Mouse (Mus musculus) right cerebral cortex, postnatal 36 days (tissue): ENCODE data around the gene Med24.
A peak's percentile ranks its signal among the peaks of the same experiment; 100 is the strongest.
"Not testable (repeated sequence)": the region's sequence is repeated elsewhere in the genome, so short reads cannot be mapped to it uniquely, and the experiment has no call there.

Experiments
- DNase-seq, 2 experiments: peaks; one replicate each; pipeline ENCODE4 v3.0.0; 2022; ENCODE audit warnings: low spot score in 2 of 2, mixed read lengths in 1 of 2

The Med24 gene

DNA sequence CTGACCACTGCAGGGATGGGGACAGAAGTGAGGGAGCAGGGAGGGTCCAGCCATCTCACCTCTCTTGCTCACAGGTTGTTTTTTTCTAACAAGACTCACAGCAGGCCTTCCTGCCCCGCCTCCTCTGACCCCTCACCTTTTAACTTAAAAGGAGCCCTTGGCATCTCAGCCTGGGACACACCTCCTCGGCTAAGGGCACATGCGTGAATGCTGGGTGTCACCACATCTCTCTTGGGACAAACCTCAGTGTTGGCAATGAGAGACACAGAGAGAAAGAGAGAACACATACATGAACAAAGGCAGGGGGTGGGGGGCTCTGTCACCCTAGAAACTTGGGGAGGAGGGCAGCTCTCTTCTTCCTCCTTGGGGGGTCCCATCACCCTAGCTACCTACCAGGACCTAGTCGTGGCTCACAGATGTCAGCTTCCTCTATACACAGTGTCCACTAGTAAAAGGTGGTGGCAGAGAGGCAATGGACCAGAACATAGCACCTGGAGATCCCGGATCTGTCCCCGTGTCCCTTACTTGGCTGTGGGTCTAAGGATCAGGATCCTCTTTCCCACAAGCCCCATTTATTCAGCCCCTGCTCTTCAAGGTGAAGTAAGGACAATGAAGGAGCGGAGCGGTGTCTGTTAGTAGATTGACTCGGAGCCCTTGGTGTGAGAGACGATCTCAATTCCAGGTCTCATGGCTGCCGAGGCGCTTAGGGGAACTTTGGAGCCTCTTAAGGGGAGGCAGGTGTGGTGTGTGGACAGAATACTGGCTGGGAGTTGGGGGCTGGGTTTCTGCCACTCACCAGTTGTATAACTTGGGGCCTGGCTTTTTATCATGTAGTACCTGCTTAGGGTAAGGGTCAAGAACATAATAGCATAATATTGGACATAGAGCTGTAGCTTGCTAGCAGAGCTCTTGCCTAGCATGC is 17.0 kb upstream of the Med24 start:
- no peak for DNase-seq

DNA sequence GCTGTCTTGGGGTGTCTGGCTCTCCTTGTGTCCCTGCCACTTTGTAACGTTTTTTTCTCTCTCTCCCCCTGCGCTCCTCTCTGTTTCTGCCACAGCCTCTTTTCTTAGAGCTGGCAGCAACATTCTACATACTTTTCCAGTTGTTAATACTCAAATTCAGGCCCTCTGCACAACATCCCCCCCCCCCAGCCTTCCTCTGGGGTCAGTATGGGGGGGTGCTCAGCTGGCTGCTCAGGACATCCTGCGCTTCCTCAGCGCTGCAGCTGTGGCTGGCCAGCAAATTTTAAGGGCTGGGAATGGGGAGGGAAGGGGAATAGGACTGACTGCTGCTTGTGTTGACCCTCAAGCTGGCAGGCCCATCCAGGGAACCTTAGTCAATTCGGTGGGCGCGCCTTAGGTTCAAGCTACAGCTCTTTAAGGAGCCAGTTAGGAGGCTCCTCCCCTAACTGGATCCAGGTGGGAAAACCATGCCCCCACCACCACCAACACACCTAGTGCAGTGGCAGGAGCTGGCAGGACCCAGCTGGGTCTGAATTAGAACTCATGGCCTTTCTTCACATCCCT is 15.3 kb upstream of the Med24 start:
- DNase-seq = no peak

DNA sequence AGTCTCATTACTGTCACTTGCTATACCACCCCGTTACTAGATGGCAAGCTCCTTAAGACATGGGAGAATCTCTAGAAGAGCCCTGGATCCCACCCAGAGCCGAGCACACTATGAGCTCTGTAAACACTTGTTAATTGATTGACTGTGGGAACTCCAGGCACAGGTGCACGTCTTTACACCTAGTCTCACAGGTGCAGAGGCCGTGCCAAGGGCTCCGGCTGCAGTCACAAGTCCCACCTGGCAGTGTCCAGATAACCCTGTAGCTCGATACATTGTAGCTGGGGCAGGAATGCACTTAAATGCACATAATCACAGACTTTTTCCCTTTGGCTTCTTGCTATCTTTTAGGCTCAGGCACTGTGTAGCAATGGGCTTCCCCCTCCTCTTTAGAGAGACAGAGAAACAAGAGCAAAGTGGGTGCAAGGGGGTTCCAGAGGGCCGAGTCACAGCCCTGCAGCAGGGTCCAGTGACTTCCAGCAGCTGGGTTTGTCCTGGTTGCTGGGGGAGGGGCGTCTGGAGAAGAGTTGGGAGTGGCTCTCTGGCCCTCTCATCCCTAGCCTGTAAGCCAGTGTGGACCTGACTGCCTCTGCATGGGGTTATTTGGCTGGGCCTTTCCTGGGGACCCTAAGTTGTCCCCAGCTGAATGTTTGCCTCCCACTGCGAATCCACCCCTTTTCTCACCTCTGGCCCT is 14.6 kb upstream of the Med24 start:
- no peak for DNase-seq

DNA sequence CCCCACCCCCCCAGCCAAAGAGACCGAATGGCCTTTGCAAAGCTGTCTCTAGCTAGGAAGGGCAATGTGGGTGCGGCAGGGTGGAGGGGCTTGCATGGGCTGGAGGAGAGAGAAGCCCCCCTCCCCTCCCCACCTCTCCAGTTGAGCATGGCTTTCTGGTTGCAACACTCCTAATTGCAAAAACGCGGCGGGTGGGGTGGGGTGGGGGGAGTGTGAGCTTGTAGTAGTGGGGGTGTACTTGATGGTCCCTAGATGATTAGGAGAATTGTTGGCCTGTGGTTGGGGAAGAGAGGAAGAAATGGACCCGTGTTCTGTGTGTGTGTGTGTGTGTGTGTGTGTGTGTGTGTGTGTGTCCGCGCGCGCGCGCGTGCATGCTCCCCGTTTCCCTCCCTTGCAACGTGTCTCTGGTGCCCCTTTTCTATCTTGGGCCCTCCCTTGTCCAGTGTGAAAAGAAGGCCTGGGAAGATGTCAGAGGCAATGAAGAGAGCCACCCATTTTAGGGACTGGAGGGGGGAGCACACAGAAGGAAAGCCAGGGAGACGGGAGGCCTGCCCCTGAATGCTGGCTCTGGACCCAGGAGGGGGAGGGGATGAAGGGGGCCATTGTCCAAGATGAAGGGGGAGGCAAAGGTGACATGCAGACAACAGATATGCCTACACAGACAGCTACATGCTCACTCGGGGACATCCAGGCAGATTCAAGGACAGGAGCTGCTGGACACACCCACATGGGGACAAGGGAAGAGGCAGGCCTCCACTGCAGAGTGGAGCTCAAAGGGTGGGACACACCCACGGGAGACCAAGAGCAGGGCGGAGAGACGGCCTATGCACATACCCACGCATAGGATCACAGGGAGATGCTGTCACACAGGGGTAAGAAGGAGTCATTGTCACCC is 13.4 kb upstream of the Med24 start:
- DNase-seq = no peak

DNA sequence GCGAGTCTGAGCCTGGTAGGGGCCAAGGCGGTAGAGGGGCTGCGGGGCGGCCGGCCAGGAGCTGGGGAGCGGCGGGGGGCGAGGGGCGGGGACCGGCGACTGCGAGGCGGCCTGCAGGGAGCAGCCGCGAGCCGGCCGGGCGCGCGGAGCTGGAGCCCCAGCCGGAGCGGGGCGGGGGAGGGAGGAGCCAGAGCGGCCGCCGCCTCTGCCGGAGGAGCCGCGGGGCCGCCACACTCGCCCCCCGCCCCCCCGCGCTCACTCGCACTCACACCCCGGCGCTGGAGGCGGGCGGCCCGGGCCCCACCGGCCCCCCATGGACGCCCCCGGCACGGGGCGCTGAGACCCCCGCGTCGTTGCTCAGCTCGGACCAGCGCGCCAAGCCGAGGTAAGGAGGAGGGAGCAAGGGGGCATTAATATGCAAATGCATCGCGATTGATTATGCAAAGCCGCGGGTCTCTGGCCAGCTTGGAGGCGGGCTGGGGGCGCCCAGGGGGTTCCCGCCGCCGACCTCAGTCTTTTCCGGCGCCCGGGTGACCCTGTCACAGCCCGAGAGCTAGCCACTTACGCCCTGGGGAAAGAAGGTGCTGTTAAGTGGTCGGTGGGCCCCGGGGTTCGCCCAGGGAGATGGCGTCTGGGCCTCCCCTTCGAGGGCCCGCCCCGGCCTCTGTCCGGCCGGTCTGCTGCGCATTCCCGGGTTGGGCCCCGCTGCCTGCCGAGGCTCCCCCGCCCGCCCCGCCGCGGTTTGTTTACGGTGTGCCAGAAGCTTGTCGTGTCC is 12.6 kb upstream of the Med24 start:
- no peak for DNase-seq

DNA sequence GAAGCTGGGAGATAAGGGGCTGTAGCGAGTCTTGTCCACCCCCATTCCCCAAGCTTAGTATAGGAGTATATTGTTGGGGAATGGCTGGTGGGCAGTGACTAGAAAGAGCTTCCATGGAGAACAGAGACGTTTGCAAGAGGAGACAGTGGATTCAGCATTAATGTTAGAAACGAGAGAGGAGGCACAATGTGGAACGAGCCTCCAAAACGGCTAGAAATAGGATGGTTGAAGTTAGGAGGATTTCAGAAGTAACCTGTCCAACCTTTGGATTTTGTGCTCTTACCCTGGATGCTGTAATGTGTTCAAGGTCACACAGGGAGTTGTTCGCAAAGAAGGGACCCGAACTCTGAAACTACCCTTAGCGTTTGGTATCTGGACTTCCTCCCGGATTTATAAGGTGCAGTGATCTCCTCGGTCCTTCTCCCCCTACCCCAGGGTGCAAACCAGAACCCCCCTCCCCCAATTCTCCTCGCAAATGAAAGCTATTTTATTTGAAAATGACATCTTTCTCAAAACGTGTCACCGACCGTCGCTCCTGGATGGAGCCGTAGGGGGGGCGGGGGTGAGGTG is 11.9 kb upstream of the Med24 start:
- DNase-seq = no peak

DNA sequence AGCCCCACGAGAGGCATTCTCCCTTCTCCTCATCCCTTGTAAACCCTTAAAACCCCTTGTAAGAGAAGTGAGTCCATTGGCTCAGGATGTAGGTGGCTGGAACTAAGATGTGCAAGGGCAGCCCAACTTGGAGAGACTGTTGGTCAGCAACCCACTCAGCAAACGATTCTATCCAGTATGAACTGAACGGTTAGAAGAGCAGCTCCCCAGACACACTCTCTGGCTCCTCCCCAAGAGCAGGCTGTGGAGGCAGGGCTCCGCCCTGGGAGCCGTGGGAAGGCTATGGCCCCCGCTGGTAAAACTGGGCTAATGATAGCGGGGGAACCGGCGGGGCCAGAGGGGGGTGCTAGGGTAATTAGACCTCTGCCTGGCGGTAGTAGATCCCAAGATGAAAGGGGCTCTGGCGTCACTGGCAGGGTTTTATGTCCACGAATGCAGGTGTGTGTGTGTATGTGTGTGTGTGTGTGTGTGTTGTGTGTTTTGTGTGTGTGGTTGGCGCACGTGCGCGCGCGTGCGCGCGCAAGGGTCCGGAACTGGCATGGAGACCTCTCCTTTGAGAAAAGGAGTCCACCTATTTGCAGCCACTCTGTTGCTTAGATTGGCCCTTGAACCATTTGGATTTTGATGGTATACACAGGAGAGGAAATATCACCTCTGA is 11.3 kb upstream of the Med24 start, which contains the start of gene Thra:
Gene Thra, plus strand, starts transcription at position 246 of the 658 bp plus-strand sequence.
- no peak for DNase-seq

DNA sequence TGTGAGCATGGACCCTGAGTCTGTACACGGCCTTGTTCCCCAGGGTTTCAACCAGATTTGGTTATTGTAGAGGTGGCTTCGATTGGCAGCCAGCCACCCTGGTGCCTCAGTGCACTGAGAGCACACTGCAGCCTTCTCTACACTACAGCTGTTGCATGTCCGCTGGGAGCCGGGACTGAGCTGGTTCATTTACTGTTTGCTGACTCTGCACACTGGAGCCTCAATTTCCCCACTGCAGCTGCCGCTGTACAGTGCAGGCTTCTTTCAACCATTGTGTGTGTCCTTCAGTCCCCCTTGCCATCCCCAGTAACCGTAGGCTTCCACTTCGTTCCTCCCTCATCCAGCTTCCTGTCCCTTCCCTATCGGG is 10.8 kb upstream of the Med24 start:
- no peak for DNase-seq

DNA sequence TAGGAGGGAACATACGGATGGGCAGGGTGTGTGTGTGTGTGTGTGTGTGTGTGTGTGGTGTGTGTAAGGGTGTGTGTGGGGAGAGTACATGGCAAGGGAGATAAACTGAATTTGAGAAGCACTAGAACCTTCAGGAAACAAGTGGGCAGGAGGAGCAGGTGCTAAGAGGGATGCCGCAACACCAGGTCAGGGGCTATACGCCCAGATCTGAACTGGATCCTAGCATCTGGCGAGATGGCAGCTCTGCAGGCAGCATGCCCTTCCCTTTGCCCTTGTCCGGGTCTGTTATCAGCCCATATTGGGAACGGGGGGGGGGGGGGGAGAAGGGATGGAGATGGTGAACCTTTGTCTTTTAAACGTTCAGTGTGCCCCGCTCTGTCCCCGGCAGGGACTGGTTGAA is 9.7 kb upstream of the Med24 start:
- no peak for DNase-seq

DNA sequence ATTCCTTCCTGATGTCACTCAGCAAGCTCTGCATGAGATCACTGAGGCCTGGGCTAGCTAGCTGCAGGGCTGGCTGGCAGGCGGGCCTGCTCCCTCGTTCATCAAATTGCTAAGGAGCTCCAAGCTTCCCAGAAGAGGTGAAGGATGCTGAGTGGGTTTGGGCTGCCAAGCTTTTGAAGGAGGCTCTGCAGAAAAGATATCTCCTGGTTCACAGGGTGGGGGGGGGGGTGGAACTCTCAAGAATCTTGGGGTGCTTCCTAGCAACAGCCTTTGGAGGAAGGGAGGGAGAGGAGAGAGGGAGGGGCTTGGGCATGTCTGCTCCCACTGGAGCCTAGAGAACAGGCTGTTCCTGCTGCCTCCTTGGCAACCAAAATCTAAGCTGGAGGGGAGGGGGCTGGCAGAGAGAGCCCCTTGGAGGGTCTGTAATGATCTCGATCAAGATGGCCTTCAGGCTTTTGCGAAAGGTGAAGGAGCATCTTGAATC is 9.2 kb upstream of the Med24 start:
- peak in 1 of 2 experiments; percentile 70 for DNase-seq

DNA sequence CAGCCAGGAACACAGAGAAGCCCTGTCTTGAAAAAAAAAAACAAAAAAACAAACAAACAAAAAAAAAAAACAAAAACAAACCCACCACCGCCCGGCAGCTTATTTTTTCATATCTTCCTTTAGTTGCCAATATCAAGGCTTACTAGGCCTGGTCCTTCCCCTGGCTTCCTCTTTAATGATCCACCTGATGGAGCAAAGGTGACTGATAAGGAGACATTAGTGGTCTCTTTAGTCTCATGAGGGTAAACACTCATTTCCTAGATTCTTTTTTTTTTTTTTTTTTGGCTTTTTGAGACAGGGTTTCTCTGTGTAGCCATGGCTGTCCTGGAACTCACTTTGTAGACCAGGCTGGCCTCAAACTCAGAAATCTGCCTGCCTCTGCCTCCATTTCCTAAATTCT is 8.0 kb upstream of the Med24 start:
- DNase-seq = not testable (repeated sequence)

DNA sequence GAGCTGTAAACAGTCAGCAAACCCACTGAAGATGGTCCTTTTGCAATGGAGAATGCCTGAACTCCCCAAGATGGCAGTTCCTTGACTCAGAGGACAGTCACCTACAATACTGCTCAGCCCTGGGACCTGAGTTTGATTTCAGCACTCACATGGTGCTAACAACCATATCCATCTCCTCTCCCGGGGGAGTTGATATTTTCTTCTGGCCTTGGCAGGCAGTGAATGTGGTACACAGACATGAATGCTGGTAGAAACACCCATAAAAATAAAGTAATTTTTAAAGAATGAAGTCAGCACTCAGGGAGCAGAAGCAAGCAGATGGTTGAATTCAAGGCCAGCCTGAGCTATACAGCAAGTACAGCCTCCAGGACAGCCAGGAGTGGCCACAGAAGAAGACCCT is 6.9 kb upstream of the Med24 start:
- no peak for DNase-seq

DNA sequence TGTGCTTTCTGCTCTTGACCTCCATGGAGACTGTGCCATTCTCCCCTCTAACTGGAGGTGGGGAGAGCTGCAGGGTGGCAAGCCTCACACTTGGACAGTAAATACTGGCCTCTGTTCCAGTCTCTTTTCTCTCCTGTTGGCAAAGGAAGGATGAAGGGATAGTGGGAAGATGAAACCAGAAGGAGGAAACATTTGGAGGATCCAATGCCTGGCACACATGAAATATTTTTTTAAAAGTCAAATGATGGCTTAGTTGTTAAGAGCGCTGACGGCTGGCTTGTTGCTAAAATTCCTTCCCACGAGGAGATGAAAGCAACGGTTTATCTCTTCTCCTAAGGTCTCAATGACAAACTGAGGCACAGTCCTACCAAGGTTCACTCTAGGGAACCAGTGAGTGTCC is 5.9 kb upstream of the Med24 start:
- DNase-seq = no peak

DNA sequence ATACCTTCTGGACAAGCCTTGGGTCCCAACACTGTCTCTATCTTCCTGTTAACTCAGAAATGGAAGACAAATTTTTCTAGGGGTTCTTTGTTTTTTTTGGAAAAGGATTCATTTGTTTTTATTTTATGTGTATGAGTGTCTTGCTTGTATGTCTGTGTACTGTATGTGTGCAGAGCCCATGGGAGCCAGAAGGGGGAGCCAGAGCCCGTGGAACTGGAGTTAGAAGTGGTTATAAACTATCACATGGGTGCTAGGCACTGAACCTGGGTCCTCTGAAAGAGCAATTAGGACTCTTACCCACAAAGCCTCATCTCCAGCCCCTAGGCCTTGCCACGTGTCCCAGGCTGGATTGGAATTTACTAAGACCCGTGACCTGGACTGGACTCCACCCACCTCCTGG is 4.8 kb upstream of the Med24 start:
- no peak for DNase-seq

DNA sequence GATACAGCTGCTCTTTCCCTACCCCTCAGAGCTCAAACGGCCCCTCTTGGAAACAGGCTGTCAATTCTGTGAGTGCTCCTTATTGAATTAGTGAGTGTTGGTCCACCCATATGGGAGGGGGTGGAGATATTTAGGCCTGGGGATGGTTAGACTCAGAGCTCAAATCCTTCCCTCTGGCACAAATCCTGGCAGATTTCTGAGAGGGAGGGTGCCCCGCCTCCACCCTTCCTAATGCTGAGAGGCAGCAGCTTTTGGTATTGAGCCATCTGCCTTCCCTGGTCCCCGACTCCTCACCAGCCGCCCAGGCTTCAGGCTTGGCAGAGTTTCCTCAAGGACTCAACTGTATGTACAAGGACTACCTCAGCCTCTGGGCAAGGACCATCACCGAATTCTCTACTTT is 1.9 kb upstream of the Med24 start:
- peak in 1 of 2 experiments; percentile 81 for DNase-seq

DNA sequence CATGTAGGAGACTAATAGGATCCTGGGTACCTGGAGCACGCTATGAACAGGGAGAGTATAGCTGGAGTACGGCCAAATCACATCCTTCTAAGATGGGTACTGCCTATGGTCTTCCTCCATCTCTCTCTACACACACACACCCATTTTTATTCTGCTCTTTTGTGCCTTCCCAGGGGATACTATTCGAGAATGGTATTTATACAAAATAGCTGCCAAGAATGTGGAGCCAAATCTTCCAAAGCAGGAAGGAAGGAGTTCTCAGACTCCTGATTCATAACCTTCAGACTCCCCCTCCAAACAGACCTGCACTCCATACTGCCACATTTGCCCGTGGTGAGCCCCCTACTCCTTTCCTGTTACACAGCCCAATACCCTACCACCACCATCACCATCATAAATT is 1.5 kb upstream of the Med24 start:
- no peak for DNase-seq

DNA sequence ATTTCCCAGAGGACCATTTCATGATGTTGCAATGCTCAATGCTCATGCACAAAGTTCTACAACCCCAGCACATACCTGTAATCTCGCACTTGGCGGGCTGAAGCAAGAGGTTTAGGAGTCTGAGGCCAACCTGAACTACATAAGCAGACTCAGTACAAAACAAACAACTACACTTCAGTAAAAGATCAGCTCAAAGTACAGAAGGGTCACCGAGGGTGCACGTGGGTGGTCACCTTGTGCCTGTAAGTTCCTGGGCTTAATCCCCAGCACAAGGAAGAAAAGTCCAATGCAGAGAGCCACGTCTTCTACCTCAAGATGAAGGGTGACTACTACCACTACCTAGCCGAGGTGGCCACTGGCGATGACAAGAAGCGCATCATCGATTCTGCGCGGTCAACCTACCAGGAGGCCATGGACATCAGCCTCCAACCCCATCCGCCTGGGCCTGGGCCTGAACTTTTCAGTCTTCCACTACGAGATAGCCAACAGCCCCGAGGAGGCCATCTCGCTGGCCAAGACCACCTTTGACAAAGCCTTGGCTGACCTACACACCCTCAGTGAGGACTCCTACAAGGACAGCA is 3.2 kb downstream of the Med24 start:
- no peak for DNase-seq

DNA sequence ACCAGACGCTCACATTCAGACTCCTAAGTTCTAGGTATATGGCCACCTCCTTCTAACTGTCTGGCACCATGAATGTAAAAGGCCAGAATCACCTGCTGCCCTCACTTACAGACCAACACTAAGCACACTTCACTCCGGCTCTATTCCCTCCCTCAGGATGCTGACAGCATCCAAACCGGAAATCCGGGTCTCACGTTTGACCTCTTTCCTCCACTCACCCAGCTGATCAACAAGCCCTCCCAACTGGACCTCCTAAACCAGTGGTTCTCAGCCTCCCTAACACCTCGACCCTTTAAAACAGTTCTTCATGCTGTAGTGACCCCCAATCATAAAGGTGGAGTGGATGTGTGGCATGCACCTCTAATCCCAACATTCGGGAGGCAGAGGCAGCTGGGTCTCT is 6.1 kb downstream of the Med24 start:
- DNase-seq = no peak

DNA sequence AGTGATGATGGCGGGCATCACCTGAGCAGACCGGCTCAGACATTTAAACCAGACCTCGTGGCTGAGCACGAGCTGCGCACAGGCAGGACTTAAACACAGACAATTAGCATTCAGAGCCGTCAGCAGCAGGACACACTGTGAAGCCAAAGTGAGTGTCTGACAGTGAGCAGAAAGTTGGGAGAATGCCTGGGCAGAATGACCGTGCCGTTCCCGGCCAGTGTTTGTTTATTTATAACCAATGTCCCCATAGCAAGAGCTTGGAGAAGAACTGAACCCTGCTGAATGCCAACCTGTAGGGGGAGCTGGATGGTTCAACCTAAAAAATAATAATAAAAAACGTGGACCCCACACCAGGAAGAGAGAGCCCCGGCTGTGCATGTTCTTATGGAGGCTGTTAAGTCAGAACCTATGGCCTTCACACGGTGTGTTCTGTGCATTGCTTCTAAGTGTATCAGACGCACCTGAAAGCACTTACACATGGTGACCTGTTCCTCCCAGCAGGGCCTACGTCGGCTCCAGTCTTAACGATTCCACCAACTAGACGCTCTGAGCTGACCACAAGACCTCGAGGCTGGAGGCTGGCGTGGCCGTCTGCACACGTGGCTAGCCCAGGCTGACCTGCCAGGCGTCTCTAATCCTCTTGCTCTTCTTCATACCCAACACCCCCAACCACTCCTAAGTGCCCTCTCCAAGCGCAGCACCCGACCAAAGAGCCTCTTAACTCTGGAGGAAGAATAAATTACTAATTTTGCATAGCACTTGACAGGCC is 7.6 kb downstream of the Med24 start:
- peak in 1 of 2 experiments; percentile 71 for DNase-seq
